Mouse (Mus musculus): ENCODE measurements around the gene Slc16a8. TPM values are rescaled to one million over a fixed set of nuclear protein-coding genes. Genes with fewer than 3 reads are reported as not detected.

Slc16a8 gene
- total and polyA plus RNA-seq, 2 experiments from 2014 or later, result 0.95 to 1.6 TPM

- TF ChIP-seq CTCF (IDR thresholded peaks at IDR 0.05; ENCODE audit: low read depth), result peak; percentile 60
- Histone ChIP-seq H3K27me3 (ENCODE audit: insufficient read depth, low read length) (peaks cover 7% of the 10 kb centered on the region; the same call in 1 of the 2 replicates), H3K4me1 (ENCODE audit: insufficient read depth) (peaks cover 6% of the 10 kb centered on the region; the same call in 1 of the 2 replicates), H3K4me3 (ENCODE audit: low read depth, low read length) (peak overlapping the region; percentile 32), H3K9me3 (ENCODE audit: low read length) (no peaks in the 10 kb centered on the region), H3K27ac (ENCODE audit: low read depth, low read length) (no peak overlapping the region), H3K9ac (peak overlapping the region; percentile 48), H3K36me3 (ENCODE audit: insufficient read depth) (peaks cover 26% of the 10 kb centered on the region), H3K4me2 (ENCODE audit: low read depth) (peak overlapping the region; percentile 68)
- DNase-seq (peak; percentile 66), ATAC-seq (peak; percentile 83)
- WGBS, result 3% methylated on average over 61 of the region's 61 CpGs
These were observed 2.6 kb downstream of the Slc16a8 start for GRCm38 (mm10) chr15:79251781-79252491.

- WGBS, result 52% methylated on average over 7 of the region's 7 CpGs
- no peaks in the 10 kb centered on the region for H3K9me3 ChIP-seq (ENCODE audit: low read length)
- no peak overlapping the region for H3K9ac ChIP-seq
- ATAC-seq (peak; percentile 12), DNase-seq (no peak)
- H3K4me3 ChIP-seq (ENCODE audit: low read depth, low read length), result no peak overlapping the region
- no peak for TF ChIP-seq CTCF (IDR thresholded peaks at IDR 0.05; ENCODE audit: low read depth)
- H3K27me3 ChIP-seq (ENCODE audit: insufficient read depth, low read length), result peaks cover 7% of the 10 kb centered on the region; the same call in 1 of the 2 replicates
- no peak overlapping the region for H3K27ac ChIP-seq (ENCODE audit: low read depth, low read length)
- peaks cover 6% of the 10 kb centered on the region; the same call in 1 of the 2 replicates for H3K4me1 ChIP-seq (ENCODE audit: insufficient read depth)
- no peak overlapping the region for H3K4me2 ChIP-seq (ENCODE audit: low read depth)
- H3K36me3 ChIP-seq (ENCODE audit: insufficient read depth), result peaks cover 34% of the 10 kb centered on the region
These were observed 3.4 kb downstream of the Slc16a8 start for GRCm38 (mm10) chr15:79251168-79251567.

- Histone ChIP-seq H3K4me2 (ENCODE audit: low read depth) (no peak overlapping the region), H3K4me1 (ENCODE audit: insufficient read depth) (peaks cover 6% of the 10 kb centered on the region; the same call in 1 of the 2 replicates), H3K9me3 (ENCODE audit: low read length) (no peaks in the 10 kb centered on the region), H3K27ac (ENCODE audit: low read depth, low read length) (no peak overlapping the region), H3K36me3 (ENCODE audit: insufficient read depth) (peaks cover 43% of the 10 kb centered on the region), H3K9ac (no peak overlapping the region), H3K27me3 (ENCODE audit: insufficient read depth, low read length) (peaks cover 7% of the 10 kb centered on the region; the same call in 1 of the 2 replicates), H3K4me3 (ENCODE audit: low read depth, low read length) (no peak overlapping the region)
- 85% methylated on average over 2 of the region's 2 CpGs for WGBS
- DNase-seq (no peak), ATAC-seq (no peak)
- no peak for TF ChIP-seq CTCF (IDR thresholded peaks at IDR 0.05; ENCODE audit: low read depth)
These were observed 4.3 kb downstream of the Slc16a8 start for GRCm38 (mm10) chr15:79250236-79250635.

- Histone ChIP-seq H3K36me3 (ENCODE audit: insufficient read depth) (peaks cover 72% of the 10 kb centered on the region), H3K4me2 (ENCODE audit: low read depth) (no peak overlapping the region), H3K27me3 (ENCODE audit: insufficient read depth, low read length) (no peaks in the 10 kb centered on the region), H3K9ac (no peak overlapping the region), H3K27ac (ENCODE audit: low read depth, low read length) (no peak overlapping the region), H3K4me1 (ENCODE audit: insufficient read depth) (peaks cover 4% of the 10 kb centered on the region; the same call in 1 of the 2 replicates), H3K9me3 (ENCODE audit: low read length) (no peaks in the 10 kb centered on the region), H3K4me3 (ENCODE audit: low read depth, low read length) (no peak overlapping the region)
- WGBS, result 90% methylated on average over 3 of the region's 3 CpGs
- DNase-seq (no peak), ATAC-seq (no peak)
- TF ChIP-seq CTCF (IDR thresholded peaks at IDR 0.05; ENCODE audit: low read depth), result no peak
These were observed 9.2 kb downstream of the Slc16a8 start for GRCm38 (mm10) chr15:79245321-79245720.

DNA sequence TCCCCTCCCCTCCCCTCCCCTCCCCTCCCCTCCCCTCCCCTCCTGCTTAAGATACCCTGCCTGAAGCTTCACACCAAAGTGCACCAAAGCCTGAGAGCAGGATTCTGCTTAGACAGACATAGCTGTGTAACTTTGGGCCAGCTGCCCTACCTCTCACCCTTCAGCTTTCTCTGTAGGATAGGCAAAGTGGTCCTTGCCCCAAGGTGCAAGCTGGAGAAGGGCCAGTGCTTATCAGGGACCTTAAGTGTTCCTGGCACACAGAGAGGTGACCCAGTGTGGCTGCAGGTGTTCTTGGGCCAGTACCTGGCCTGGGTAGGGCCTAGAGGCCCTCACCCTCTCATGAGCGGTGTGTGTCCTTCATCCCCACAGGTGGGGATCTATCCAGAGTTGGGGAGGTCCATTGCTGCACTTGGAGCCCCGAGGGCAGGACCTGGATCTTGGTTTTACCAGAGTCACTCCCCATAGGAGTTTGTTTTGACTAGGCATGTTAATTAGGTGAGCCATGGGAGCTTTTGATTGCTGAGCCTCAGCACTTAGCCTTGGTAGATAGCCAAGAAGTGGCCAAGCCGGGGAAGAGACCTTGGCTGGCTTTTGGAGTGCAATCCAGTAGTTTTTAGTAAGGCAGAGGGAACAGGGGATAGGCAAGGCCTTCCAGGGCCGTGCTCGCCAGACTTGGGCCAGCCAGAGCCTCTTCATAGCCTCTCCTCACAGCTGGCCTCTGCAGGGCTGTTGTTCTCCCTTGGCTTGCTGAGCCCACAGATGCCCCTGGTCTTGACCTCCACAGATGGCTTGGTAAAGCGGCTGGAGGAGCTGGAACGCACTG, 10.3 kb downstream of the Slc16a8 start:
- Histone ChIP-seq H3K9ac (no peak overlapping the region), H3K4me2 (ENCODE audit: low read depth) (no peak overlapping the region), H3K27me3 (ENCODE audit: insufficient read depth, low read length) (no peaks in the 10 kb centered on the region), H3K4me1 (ENCODE audit: insufficient read depth) (peaks cover 4% of the 10 kb centered on the region; the same call in 1 of the 2 replicates), H3K9me3 (ENCODE audit: low read length) (no peaks in the 10 kb centered on the region), H3K4me3 (ENCODE audit: low read depth, low read length) (no peak overlapping the region), H3K36me3 (ENCODE audit: insufficient read depth) (peaks cover 75% of the 10 kb centered on the region), H3K27ac (ENCODE audit: low read depth, low read length) (0 out of 2 replicates have a peak overlapping the region, but pooled peaks have one; percentile 40)
- WGBS, result 58% methylated on average over 7 of the region's 7 CpGs
- ATAC-seq, result no peak
- TF ChIP-seq CTCF (IDR thresholded peaks at IDR 0.05; ENCODE audit: low read depth), result no peak
- no peak for DNase-seq

DNA sequence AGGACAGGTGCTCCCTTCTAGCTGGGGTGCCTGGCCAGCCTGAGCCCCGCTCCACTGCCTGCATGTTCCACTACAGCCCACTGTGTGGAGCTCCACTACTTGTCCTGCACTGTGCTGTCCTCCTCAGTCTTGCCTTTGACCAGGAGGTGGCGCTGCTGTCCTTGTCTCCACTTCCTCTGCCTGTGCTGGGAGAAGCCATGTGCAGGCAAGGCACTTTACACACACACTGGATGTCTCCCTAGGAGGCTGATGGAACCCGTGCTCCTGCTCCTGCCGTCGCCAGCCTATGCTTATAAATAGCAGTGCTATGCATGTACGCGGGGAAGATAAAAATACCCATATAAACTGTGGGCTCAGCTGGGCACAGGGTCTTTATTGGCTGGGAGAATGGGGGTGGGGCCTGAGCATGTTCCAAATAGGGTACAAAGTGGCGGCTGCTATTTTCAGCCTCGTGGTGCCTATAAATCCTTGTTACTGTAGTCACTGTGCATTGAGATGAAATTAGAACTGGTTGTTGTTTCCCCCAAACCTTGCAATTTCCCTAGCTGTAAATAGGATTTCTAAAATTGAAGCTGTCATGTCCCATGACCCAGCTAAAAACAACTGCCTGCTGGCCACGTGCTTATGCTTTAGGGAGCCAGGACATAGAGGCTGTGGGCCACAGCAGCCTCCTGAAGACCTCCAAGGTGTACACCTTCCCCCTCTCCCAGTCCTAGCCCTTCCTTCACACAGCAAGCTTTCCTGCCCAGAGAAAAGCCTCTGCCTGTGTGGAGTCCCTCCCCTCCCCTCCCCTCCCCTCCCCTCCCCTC, 11.1 kb downstream of the Slc16a8 start:
- H3K36me3 ChIP-seq (ENCODE audit: insufficient read depth), result peaks cover 75% of the 10 kb centered on the region
- WGBS, result 5% methylated on average over 10 of the region's 10 CpGs
- no peak overlapping the region for H3K4me2 ChIP-seq (ENCODE audit: low read depth)

More for the DNA sequence above, 11.1 kb downstream of the Slc16a8 start:
- Histone ChIP-seq H3K4me1 (ENCODE audit: insufficient read depth) (peaks cover 4% of the 10 kb centered on the region; the same call in 1 of the 2 replicates), H3K9ac (no peak overlapping the region), H3K27me3 (ENCODE audit: insufficient read depth, low read length) (no peaks in the 10 kb centered on the region), H3K4me3 (ENCODE audit: low read depth, low read length) (no peak overlapping the region), H3K9me3 (ENCODE audit: low read length) (no peaks in the 10 kb centered on the region), H3K27ac (ENCODE audit: low read depth, low read length) (peak overlapping the region; percentile 83)
- DNase-seq (peak; percentile 98), ATAC-seq (peak; percentile 99)
- TF ChIP-seq CTCF (IDR thresholded peaks at IDR 0.05; ENCODE audit: low read depth), result peak; percentile 100
